Mouse (Mus musculus) limb, embryonic 10.5 days (tissue): ENCODE results near the gene Numa1. TPM values are rescaled to one million over a fixed set of nuclear protein-coding genes. Genes with fewer than 3 reads are reported as not detected.

Source experiments
- DNase-seq: peaks from one replicate; pipeline ENCODE4 v3.0.0-alpha.2; 2017; ENCODE audit warnings: low spot score
- H3K27ac ChIP-seq: fragments of 300-500 bp; sonication (generic); 2 replicates; pipeline ENCODE4 v1.5.1; 2016; ENCODE audit warnings: mild to moderate bottlenecking
- H3K27me3 ChIP-seq: fragments of 300-500 bp; sonication (generic); 2 replicates; pipeline ENCODE4 v1.6.1; 2016; ENCODE audit warnings: low read depth, mild to moderate bottlenecking; ENCODE audit not compliant: poor library complexity, severe bottlenecking
- H3K36me3 ChIP-seq: fragments of 300-500 bp; sonication (generic); 2 replicates; pipeline ENCODE4 v1.6.1; 2016; ENCODE audit warnings: mild to moderate bottlenecking, moderate library complexity
- H3K4me1 ChIP-seq: fragments of 300-500 bp; sonication (generic); 2 replicates; pipeline ENCODE4 v1.6.1; 2016
- H3K4me3 ChIP-seq: fragments of 300-500 bp; sonication (generic); 2 replicates; pipeline ENCODE4 v1.5.1; 2016; ENCODE audit warnings: mild to moderate bottlenecking, moderate library complexity
- H3K9me3 ChIP-seq: fragments of 300-500 bp; sonication (generic); replicated peaks from 2 replicates; pipeline ENCODE4 v1.6.1; 2016; ENCODE audit warnings: mild to moderate bottlenecking
- WGBS: fragments of 180-500 bp; shearing (Covaris S2); methylation state at CpG from one replicate; pipeline ENCODE4 v1.1.7; 2016; 5-methylcytosine and 5-hydroxymethylcytosine counted together
- polyA plus RNA-seq: library from polyadenylated mRNA; unstranded; fragments of >200 nt; fragmentation: Nextera tagmentation; extraction: Ambion mirVana; gene quantifications from 2 replicates; pipeline ENCODE4 v1.2.1, GENCODE M21; 2016

Gene Numa1
- 108 and 130 TPM in 2 replicates for polyA plus RNA-seq

DNA sequence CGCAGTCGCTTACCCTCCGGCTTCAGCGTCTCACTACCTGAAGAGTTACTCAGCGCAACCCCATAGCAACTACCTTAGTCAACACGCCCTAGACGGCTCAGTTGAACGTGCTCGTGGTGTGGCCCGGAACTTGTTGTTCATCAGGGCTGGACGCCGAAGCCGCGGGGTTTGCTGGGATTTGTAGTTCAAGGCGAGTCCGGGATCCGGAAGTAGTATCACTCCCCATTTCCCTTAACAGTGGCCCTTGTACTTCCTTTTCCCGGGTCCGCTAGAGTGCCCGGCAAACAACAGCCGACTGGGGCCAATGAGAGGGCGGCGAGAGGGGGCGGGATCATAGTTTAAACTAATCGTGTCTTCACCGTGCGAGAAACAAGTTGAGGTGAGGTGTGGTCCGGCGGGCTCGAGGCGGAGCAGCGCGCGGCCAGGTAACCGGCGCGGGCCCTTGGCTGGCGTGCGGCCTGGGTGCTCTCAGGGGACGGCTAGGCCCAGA lies at the start of gene Numa1, which contains the start of gene Lrrc51:
Gene Numa1, plus strand, starts transcription at position 361 of the 490 bp plus-strand sequence.
Gene Lrrc51, minus strand, starts transcription at position 145 of the 490 bp plus-strand sequence.
- no peaks in the 10 kb centered on the region for H3K9me3 ChIP-seq
- H3K27me3 ChIP-seq, result no peaks in the 10 kb centered on the region
- peak within 1 kb of the TSS; percentile 86 for H3K4me3 ChIP-seq
- peaks cover 21% of the 10 kb centered on the region for H3K4me1 ChIP-seq
- DNase-seq, result peak; percentile 96
- H3K36me3 ChIP-seq, result peaks cover 32% of the 10 kb centered on the region
- H3K27ac ChIP-seq, result peak within 1 kb of the TSS; percentile 92
- under 1% methylated on average over 40 of the region's 40 CpGs for WGBS

DNA sequence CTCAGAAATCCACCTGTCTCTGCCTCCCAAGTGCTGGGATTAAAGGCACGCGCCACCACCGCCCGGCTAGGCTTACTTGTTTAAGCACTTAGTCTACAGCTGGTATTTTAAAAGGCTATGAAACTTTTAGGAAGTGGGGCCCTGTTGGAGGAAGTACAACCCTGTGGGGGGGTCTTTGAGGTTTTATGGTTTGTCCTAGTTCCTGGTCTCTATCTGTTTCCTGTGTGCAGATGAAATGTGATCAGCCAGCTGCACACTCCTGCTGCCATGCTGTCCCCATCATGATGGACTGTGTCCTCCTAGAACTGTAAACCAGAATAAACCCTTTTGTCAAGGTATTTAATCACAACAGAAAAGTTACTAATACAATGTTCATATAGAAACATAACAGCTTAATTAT lies 49.8 kb upstream of the Numa1 start:
- no peaks in the 10 kb centered on the region for H3K4me1 ChIP-seq
- WGBS, result 92% methylated on average over 4 of the region's 4 CpGs
- no peaks in the 10 kb centered on the region for H3K9me3 ChIP-seq
- no peak overlapping the region for H3K27ac ChIP-seq
- no peak for DNase-seq
- H3K4me3 ChIP-seq, result no peak overlapping the region
- H3K27me3 ChIP-seq, result no peaks in the 10 kb centered on the region
- H3K36me3 ChIP-seq, result no peaks in the 10 kb centered on the region

DNA sequence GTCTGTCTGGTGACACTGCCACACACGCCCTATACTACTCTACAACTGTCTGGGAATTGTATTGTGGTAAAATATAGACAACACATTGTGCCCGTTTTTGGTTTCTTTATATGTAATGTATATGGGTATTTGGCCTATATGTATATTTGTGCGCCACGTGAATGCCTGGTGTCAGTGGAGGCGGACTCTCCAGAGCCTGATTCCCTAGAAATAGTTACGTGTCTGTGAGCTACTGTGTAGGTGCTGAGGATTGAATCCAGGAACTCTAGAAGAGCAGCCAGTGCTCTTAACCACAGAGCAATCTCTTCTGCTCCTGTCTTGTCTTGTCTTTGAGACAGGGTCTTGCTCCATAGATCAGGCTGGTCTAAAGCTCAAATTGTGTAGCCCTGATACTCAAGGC lies 47.6 kb upstream of the Numa1 start:
- 87% methylated on average over 6 of the region's 6 CpGs for WGBS
- Histone ChIP-seq H3K27ac (no peak overlapping the region), H3K4me1 (no peaks in the 10 kb centered on the region), H3K9me3 (no peaks in the 10 kb centered on the region), H3K4me3 (no peak overlapping the region), H3K27me3 (no peaks in the 10 kb centered on the region), H3K36me3 (no peaks in the 10 kb centered on the region)
- DNase-seq, result no peak

GRCm38 (mm10) chr7:101888460-101888859 lies 45.5 kb upstream of the Numa1 start:
- H3K27ac ChIP-seq, result no peak overlapping the region
- no peaks in the 10 kb centered on the region for H3K9me3 ChIP-seq
- no peaks in the 10 kb centered on the region for H3K36me3 ChIP-seq
- no peak for DNase-seq
- H3K4me1 ChIP-seq, result no peaks in the 10 kb centered on the region
- H3K27me3 ChIP-seq, result no peaks in the 10 kb centered on the region
- WGBS, result 84% methylated on average over 4 of the region's 4 CpGs
- H3K4me3 ChIP-seq, result no peak overlapping the region

- Histone ChIP-seq H3K4me1 (peaks cover 8% of the 10 kb centered on the region; the same call in 1 of the 2 replicates), H3K4me3 (peak overlapping the region; percentile 67), H3K27me3 (no peaks in the 10 kb centered on the region), H3K9me3 (no peaks in the 10 kb centered on the region), H3K36me3 (peaks cover 18% of the 10 kb centered on the region), H3K27ac (peak overlapping the region; percentile 95)
- 38% methylated on average over 9 of the region's 9 CpGs for WGBS
- DNase-seq, result no peak
Measured at GRCm38 (mm10) chr7:101895695-101896094, 38.2 kb upstream of the Numa1 start.

GRCm38 (mm10) chr7:101896104-101897066 lies 37.5 kb upstream of the Numa1 start:
- Histone ChIP-seq H3K27ac (peak overlapping the region; percentile 95), H3K27me3 (no peaks in the 10 kb centered on the region), H3K9me3 (no peaks in the 10 kb centered on the region), H3K36me3 (peaks cover 21% of the 10 kb centered on the region), H3K4me3 (peak overlapping the region; percentile 67), H3K4me1 (peaks cover 13% of the 10 kb centered on the region)
- peak; percentile 94 for DNase-seq
- under 1% methylated on average over 57 of the region's 57 CpGs for WGBS

DNA sequence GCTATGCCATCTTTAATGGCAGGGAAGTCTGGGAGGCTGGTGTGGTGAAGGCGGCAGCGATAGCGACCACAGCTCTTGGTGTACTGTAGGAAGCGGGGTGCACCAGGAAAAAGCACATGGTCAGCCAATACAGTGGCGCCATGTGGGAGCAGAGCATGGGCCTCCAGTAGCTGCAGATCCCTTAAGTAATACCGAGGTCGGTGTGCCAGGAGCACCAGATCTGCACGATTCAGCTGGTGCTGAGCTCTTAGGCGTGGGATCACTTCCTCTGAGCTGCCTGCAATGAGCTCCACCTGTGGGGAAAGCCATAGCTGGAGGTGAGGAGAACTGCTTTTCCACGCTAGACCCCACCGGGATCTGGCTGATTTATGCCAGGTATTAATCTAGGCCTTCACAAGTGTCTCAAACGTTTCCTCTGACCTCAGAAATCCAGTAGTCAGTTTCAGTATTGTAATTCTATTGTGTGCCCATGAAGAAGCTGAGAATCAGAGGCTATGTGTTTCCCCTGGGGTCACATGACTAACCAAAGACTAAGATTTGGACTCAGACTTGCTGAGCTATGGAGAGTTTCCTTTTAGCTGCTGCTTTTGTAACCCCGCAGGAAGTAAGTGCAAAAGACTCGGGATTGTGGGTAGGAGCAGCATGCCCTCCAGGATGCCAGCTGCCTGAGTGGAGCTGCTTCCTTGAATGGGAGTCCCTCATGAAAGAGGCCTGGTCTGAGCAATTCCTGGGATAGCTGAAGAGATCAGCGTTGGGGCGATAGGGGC lies 33.4 kb upstream of the Numa1 start:
- Histone ChIP-seq H3K4me1 (peaks cover 17% of the 10 kb centered on the region), H3K9me3 (no peaks in the 10 kb centered on the region), H3K4me3 (0 out of 2 replicates have a peak overlapping the region, but pooled peaks have one; percentile 6), H3K27ac (peak overlapping the region; percentile 16), H3K36me3 (peaks cover 34% of the 10 kb centered on the region), H3K27me3 (no peaks in the 10 kb centered on the region)
- WGBS, result 93% methylated on average over 16 of the region's 16 CpGs
- no peak for DNase-seq

DNA sequence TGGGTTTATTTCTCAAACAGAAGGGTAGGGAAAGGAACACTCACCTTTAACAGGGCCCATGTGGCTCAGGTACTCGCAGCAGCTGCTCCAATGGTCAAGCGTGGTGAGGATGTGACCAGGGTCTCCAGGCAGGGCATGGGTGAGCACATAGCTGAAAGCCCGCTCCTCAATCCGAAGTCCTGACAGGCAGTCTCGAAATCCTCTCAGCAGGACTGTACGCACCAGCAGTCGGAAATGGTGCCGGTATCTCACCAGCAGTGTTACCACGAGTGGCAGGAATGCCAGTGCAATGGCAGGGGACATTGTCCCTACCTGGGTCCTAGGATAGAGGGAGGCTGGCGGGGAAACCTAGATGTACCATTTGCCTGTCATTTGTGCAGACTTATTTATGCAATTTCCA lies 31.9 kb upstream of the Numa1 start:
- DNase-seq, result no peak
- Histone ChIP-seq H3K4me3 (no peak overlapping the region), H3K9me3 (no peaks in the 10 kb centered on the region), H3K27ac (no peak overlapping the region), H3K36me3 (peaks cover 34% of the 10 kb centered on the region), H3K4me1 (peaks cover 23% of the 10 kb centered on the region), H3K27me3 (no peaks in the 10 kb centered on the region)
- WGBS, result 94% methylated on average over 10 of the region's 10 CpGs

DNA sequence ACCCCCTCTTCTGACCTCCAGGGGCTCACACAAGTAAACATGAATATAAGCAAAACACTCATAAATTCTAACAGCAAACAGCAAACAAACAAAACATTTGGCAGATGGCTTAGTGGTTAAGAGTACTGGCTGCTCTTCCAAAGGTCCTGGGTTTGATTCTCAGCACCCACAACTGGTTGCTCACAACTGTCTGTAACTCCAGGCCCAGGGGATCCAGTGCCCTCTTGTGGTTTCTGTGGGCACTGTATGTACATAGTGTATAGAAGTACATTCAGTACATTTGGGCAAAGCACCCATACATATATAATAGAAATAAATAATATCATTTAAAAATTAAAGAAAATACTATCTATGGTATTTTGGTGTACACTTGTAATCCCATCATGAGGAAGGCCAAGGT lies 31.1 kb upstream of the Numa1 start:
- H3K27me3 ChIP-seq, result no peaks in the 10 kb centered on the region

GRCm38 (mm10) chr7:101905561-101906286 lies 28.2 kb upstream of the Numa1 start, which contains the start of gene Lamtor1:
Lamtor1 (plus strand) TSS chr7:101905904.
- peaks cover 42% of the 10 kb centered on the region for H3K36me3 ChIP-seq
- peak within 1 kb of the TSS; percentile 77 for H3K4me3 ChIP-seq
- no peaks in the 10 kb centered on the region for H3K9me3 ChIP-seq
- no peaks in the 10 kb centered on the region for H3K27me3 ChIP-seq
- H3K4me1 ChIP-seq, result peaks cover 31% of the 10 kb centered on the region
- WGBS, result under 1% methylated on average over 61 of the region's 61 CpGs
- peak within 1 kb of the TSS; percentile 96 for H3K27ac ChIP-seq
- DNase-seq, result peak; percentile 99

More for the DNA sequence above, 31.1 kb upstream of the Numa1 start:
- no peaks in the 10 kb centered on the region for H3K9me3 ChIP-seq
- H3K36me3 ChIP-seq, result peaks cover 34% of the 10 kb centered on the region
- H3K27ac ChIP-seq, result no peak overlapping the region
- DNase-seq, result no peak
- peaks cover 26% of the 10 kb centered on the region for H3K4me1 ChIP-seq
- no peak overlapping the region for H3K4me3 ChIP-seq

- Histone ChIP-seq H3K36me3 (peaks cover 45% of the 10 kb centered on the region), H3K4me1 (peaks cover 26% of the 10 kb centered on the region), H3K4me3 (peak within 1 kb of the TSS; percentile 77), H3K9me3 (no peaks in the 10 kb centered on the region), H3K27ac (peak within 1 kb of the TSS; percentile 96), H3K27me3 (no peaks in the 10 kb centered on the region)
- DNase-seq, result no peak
- WGBS, result 17% methylated on average over 11 of the region's 11 CpGs
Measured at GRCm38 (mm10) chr7:101906287-101906681, 27.6 kb upstream of the Numa1 start, which contains the start of gene Tomt. Tomt (minus strand) TSS chr7:101906359.

DNA sequence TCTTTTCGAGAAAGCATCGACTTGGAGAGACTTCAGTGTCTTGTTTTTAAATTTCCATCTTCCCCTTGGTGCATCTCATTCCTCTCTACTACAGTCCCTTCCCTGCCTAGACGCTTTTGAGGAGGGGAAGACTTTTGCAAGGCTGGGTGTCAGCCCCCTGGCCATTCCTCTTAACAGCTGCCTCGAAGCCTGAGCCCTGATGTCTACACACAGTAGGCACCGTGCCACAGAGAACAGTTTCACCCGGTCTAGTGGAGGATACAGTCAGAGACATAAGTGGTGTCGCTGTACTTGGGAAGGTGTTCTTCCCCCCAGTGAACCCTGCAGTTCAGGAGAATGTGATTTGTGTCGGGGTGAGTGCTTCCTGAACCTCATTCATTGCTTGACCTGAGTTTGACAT lies 27.2 kb upstream of the Numa1 start:
- DNase-seq, result no peak
- no peaks in the 10 kb centered on the region for H3K27me3 ChIP-seq
- no peaks in the 10 kb centered on the region for H3K9me3 ChIP-seq
- H3K4me3 ChIP-seq, result peak overlapping the region; percentile 77
- H3K36me3 ChIP-seq, result peaks cover 48% of the 10 kb centered on the region
- peak overlapping the region; percentile 96 for H3K27ac ChIP-seq
- H3K4me1 ChIP-seq, result peaks cover 26% of the 10 kb centered on the region
- WGBS, result 75% methylated on average over 8 of the region's 8 CpGs
